Mouse (Mus musculus): ENCODE measurements around the gene Arfgef2. TPM values are rescaled to one million over a fixed set of nuclear protein-coding genes. Genes with fewer than 3 reads are reported as not detected.

The Arfgef2 gene
- polyA plus RNA-seq, 1 experiment from 2014 or later: 4.8 TPM

- 90% methylated on average over 7 of the region's 7 CpGs for WGBS
- no peak for ATAC-seq (ENCODE audit: insufficient number of reproducible peaks, low FRiP score, low TSS enrichment, low read depth)
Observed at GRCm38 (mm10) chr2:166852270-166852669, 46.9 kb downstream of the Arfgef2 start.

GRCm38 (mm10) chr2:166855771-166856170 lies 50.4 kb downstream of the Arfgef2 start:
- ATAC-seq (ENCODE audit: insufficient number of reproducible peaks, low FRiP score, low TSS enrichment, low read depth): no peak
- peaks cover 13% of the 10 kb centered on the region for H3K36me3 ChIP-seq (ENCODE audit: control insufficient read depth, insufficient read depth, low read length)

More at GRCm38 (mm10) chr2:166852270-166852669, 46.9 kb downstream of the Arfgef2 start:
- H3K4me2 ChIP-seq (ENCODE audit: low read depth, severe bottlenecking): no peak overlapping the region
- no peaks in the 10 kb centered on the region for H3K4me1 ChIP-seq (ENCODE audit: control insufficient read depth, insufficient read depth, low read length)
- no peak overlapping the region for H3K4me3 ChIP-seq (ENCODE audit: low read depth, low read length)
- H3K9me3 ChIP-seq (ENCODE audit: control insufficient read depth, low read length): peaks cover 3% of the 10 kb centered on the region; the same call in 1 of the 2 replicates
- peaks cover 11% of the 10 kb centered on the region for H3K36me3 ChIP-seq (ENCODE audit: control insufficient read depth, insufficient read depth, low read length)
- no peaks in the 10 kb centered on the region for H3K27me3 ChIP-seq (ENCODE audit: control insufficient read depth, insufficient read depth, low read length)
- no peak overlapping the region for H3K27ac ChIP-seq (replicated peaks; ENCODE audit: low read depth, low read length)
- no peak for DNase-seq (ENCODE audit: low spot score)
- H3K9ac ChIP-seq (ENCODE audit: low read length): no peak overlapping the region

GRCm38 (mm10) chr2:166856366-166856765 lies 51.0 kb downstream of the Arfgef2 start:
- 93% methylated on average over 6 of the region's 6 CpGs for WGBS
- DNase-seq (ENCODE audit: low spot score): no peak
- Histone ChIP-seq H3K9me3 (ENCODE audit: control insufficient read depth, low read length) (peaks cover 3% of the 10 kb centered on the region; the same call in 1 of the 2 replicates), H3K36me3 (ENCODE audit: control insufficient read depth, insufficient read depth, low read length) (peaks cover 16% of the 10 kb centered on the region), H3K9ac (ENCODE audit: low read length) (no peak overlapping the region), H3K27me3 (ENCODE audit: control insufficient read depth, insufficient read depth, low read length) (no peaks in the 10 kb centered on the region), H3K4me3 (ENCODE audit: low read depth, low read length) (no peak overlapping the region), H3K4me2 (ENCODE audit: low read depth, severe bottlenecking) (no peak overlapping the region), H3K4me1 (ENCODE audit: control insufficient read depth, insufficient read depth, low read length) (no peaks in the 10 kb centered on the region), H3K27ac (replicated peaks; ENCODE audit: low read depth, low read length) (no peak overlapping the region)
- no peak for ATAC-seq (ENCODE audit: insufficient number of reproducible peaks, low FRiP score, low TSS enrichment, low read depth)

More at GRCm38 (mm10) chr2:166855771-166856170, 50.4 kb downstream of the Arfgef2 start:
- Histone ChIP-seq H3K9ac (ENCODE audit: low read length) (no peak overlapping the region), H3K27me3 (ENCODE audit: control insufficient read depth, insufficient read depth, low read length) (no peaks in the 10 kb centered on the region), H3K4me3 (ENCODE audit: low read depth, low read length) (no peak overlapping the region), H3K4me1 (ENCODE audit: control insufficient read depth, insufficient read depth, low read length) (no peaks in the 10 kb centered on the region), H3K27ac (replicated peaks; ENCODE audit: low read depth, low read length) (no peak overlapping the region), H3K4me2 (ENCODE audit: low read depth, severe bottlenecking) (no peak overlapping the region), H3K9me3 (ENCODE audit: control insufficient read depth, low read length) (peaks cover 3% of the 10 kb centered on the region; the same call in 1 of the 2 replicates)
- no peak for DNase-seq (ENCODE audit: low spot score)
- WGBS: 93% methylated on average over 8 of the region's 8 CpGs

GRCm38 (mm10) chr2:166857118-166857517 lies 51.7 kb downstream of the Arfgef2 start:
- ATAC-seq (ENCODE audit: insufficient number of reproducible peaks, low FRiP score, low TSS enrichment, low read depth) (no peak), DNase-seq (ENCODE audit: low spot score) (peak; percentile 25)
- 88% methylated on average over 2 of the region's 2 CpGs for WGBS
- Histone ChIP-seq H3K9ac (ENCODE audit: low read length) (no peak overlapping the region), H3K9me3 (ENCODE audit: control insufficient read depth, low read length) (peaks cover 2% of the 10 kb centered on the region; the same call in 1 of the 2 replicates), H3K4me1 (ENCODE audit: control insufficient read depth, insufficient read depth, low read length) (no peaks in the 10 kb centered on the region), H3K27me3 (ENCODE audit: control insufficient read depth, insufficient read depth, low read length) (no peaks in the 10 kb centered on the region), H3K36me3 (ENCODE audit: control insufficient read depth, insufficient read depth, low read length) (peaks cover 15% of the 10 kb centered on the region), H3K4me3 (ENCODE audit: low read depth, low read length) (no peak overlapping the region), H3K4me2 (ENCODE audit: low read depth, severe bottlenecking) (no peak overlapping the region), H3K27ac (replicated peaks; ENCODE audit: low read depth, low read length) (no peak overlapping the region)

GRCm38 (mm10) chr2:166859214-166859613 lies 53.8 kb downstream of the Arfgef2 start:
- ATAC-seq (ENCODE audit: insufficient number of reproducible peaks, low FRiP score, low TSS enrichment, low read depth): no peak
- 88% methylated on average over 7 of the region's 7 CpGs for WGBS
- no peak for DNase-seq (ENCODE audit: low spot score)

GRCm38 (mm10) chr2:166862505-166862904 lies 57.1 kb downstream of the Arfgef2 start:
- Histone ChIP-seq H3K4me2 (ENCODE audit: low read depth, severe bottlenecking) (no peak overlapping the region), H3K4me1 (ENCODE audit: control insufficient read depth, insufficient read depth, low read length) (no peaks in the 10 kb centered on the region), H3K36me3 (ENCODE audit: control insufficient read depth, insufficient read depth, low read length) (peaks cover 12% of the 10 kb centered on the region), H3K27me3 (ENCODE audit: control insufficient read depth, insufficient read depth, low read length) (no peaks in the 10 kb centered on the region), H3K9ac (ENCODE audit: low read length) (no peak overlapping the region), H3K9me3 (ENCODE audit: control insufficient read depth, low read length) (no peaks in the 10 kb centered on the region), H3K4me3 (ENCODE audit: low read depth, low read length) (no peak overlapping the region), H3K27ac (replicated peaks; ENCODE audit: low read depth, low read length) (no peak overlapping the region)
- 81% methylated on average over 3 of the region's 3 CpGs for WGBS
- ATAC-seq (ENCODE audit: insufficient number of reproducible peaks, low FRiP score, low TSS enrichment, low read depth): no peak
- DNase-seq (ENCODE audit: low spot score): no peak

More at GRCm38 (mm10) chr2:166859214-166859613, 53.8 kb downstream of the Arfgef2 start:
- H3K4me3 ChIP-seq (ENCODE audit: low read depth, low read length): no peak overlapping the region
- no peak overlapping the region for H3K4me2 ChIP-seq (ENCODE audit: low read depth, severe bottlenecking)
- H3K36me3 ChIP-seq (ENCODE audit: control insufficient read depth, insufficient read depth, low read length): peaks cover 13% of the 10 kb centered on the region
- no peaks in the 10 kb centered on the region for H3K9me3 ChIP-seq (ENCODE audit: control insufficient read depth, low read length)
- no peak overlapping the region for H3K27ac ChIP-seq (replicated peaks; ENCODE audit: low read depth, low read length)
- no peaks in the 10 kb centered on the region for H3K4me1 ChIP-seq (ENCODE audit: control insufficient read depth, insufficient read depth, low read length)
- H3K9ac ChIP-seq (ENCODE audit: low read length): no peak overlapping the region
- H3K27me3 ChIP-seq (ENCODE audit: control insufficient read depth, insufficient read depth, low read length): no peaks in the 10 kb centered on the region

- Histone ChIP-seq H3K27me3 (ENCODE audit: control insufficient read depth, insufficient read depth, low read length) (no peaks in the 10 kb centered on the region), H3K9me3 (ENCODE audit: control insufficient read depth, low read length) (no peaks in the 10 kb centered on the region), H3K9ac (ENCODE audit: low read length) (no peak overlapping the region), H3K4me2 (ENCODE audit: low read depth, severe bottlenecking) (no peak overlapping the region), H3K4me3 (ENCODE audit: low read depth, low read length) (no peak overlapping the region), H3K36me3 (ENCODE audit: control insufficient read depth, insufficient read depth, low read length) (peaks cover 12% of the 10 kb centered on the region), H3K4me1 (ENCODE audit: control insufficient read depth, insufficient read depth, low read length) (no peaks in the 10 kb centered on the region), H3K27ac (replicated peaks; ENCODE audit: low read depth, low read length) (no peak overlapping the region)
- DNase-seq (ENCODE audit: low spot score): no peak
- WGBS: 90% methylated on average over 10 of the region's 10 CpGs
- ATAC-seq (ENCODE audit: insufficient number of reproducible peaks, low FRiP score, low TSS enrichment, low read depth): no peak
Observed at GRCm38 (mm10) chr2:166865476-166865875, 60.1 kb downstream of the Arfgef2 start.

- ATAC-seq (ENCODE audit: insufficient number of reproducible peaks, low FRiP score, low TSS enrichment, low read depth): no peak
- H3K9ac ChIP-seq (ENCODE audit: low read length): no peak overlapping the region
- no peaks in the 10 kb centered on the region for H3K4me1 ChIP-seq (ENCODE audit: control insufficient read depth, insufficient read depth, low read length)
- H3K36me3 ChIP-seq (ENCODE audit: control insufficient read depth, insufficient read depth, low read length): peaks cover 20% of the 10 kb centered on the region
- H3K4me3 ChIP-seq (ENCODE audit: low read depth, low read length): no peak overlapping the region
- 93% methylated on average over 20 of the region's 20 CpGs for WGBS
- no peaks in the 10 kb centered on the region for H3K27me3 ChIP-seq (ENCODE audit: control insufficient read depth, insufficient read depth, low read length)
- no peak for DNase-seq (ENCODE audit: low spot score)
- H3K27ac ChIP-seq (replicated peaks; ENCODE audit: low read depth, low read length): no peak overlapping the region
- H3K4me2 ChIP-seq (ENCODE audit: low read depth, severe bottlenecking): no peak overlapping the region
- H3K9me3 ChIP-seq (ENCODE audit: control insufficient read depth, low read length): no peaks in the 10 kb centered on the region
Observed at GRCm38 (mm10) chr2:166870271-166870865, 65.0 kb downstream of the Arfgef2 start.

GRCm38 (mm10) chr2:166870899-166871298 lies 65.5 kb downstream of the Arfgef2 start:
- DNase-seq (ENCODE audit: low spot score): no peak
- H3K9ac ChIP-seq (ENCODE audit: low read length): no peak overlapping the region
- H3K4me1 ChIP-seq (ENCODE audit: control insufficient read depth, insufficient read depth, low read length): no peaks in the 10 kb centered on the region
- H3K27me3 ChIP-seq (ENCODE audit: control insufficient read depth, insufficient read depth, low read length): no peaks in the 10 kb centered on the region
- WGBS: 92% methylated on average over 10 of the region's 10 CpGs
- no peak for ATAC-seq (ENCODE audit: insufficient number of reproducible peaks, low FRiP score, low TSS enrichment, low read depth)
- no peak overlapping the region for H3K4me3 ChIP-seq (ENCODE audit: low read depth, low read length)
- no peaks in the 10 kb centered on the region for H3K9me3 ChIP-seq (ENCODE audit: control insufficient read depth, low read length)
- no peak overlapping the region for H3K27ac ChIP-seq (replicated peaks; ENCODE audit: low read depth, low read length)
- H3K36me3 ChIP-seq (ENCODE audit: control insufficient read depth, insufficient read depth, low read length): peaks cover 20% of the 10 kb centered on the region
- H3K4me2 ChIP-seq (ENCODE audit: low read depth, severe bottlenecking): no peak overlapping the region
